Mouse (Mus musculus) CH12.LX (cell line): ENCODE measurements around the gene Ccdc57. TPM values are rescaled to one million over a fixed set of nuclear protein-coding genes. Genes with fewer than 3 reads are reported as not detected.

ENCODE experiments used
- DNase-seq: peaks from one replicate; pipeline ENCODE4 v3.0.0-alpha.2; 2013; ENCODE audit errors: extremely low read depth
- H3K27ac ChIP-seq: 2 replicates; pipeline ENCODE4 v1.5.1; 2012; ENCODE audit warnings: low read depth, mild to moderate bottlenecking, control low read depth, moderate library complexity; ENCODE audit not compliant: insufficient read depth
- H3K27me3 ChIP-seq: replicated peaks from 2 replicates; pipeline ENCODE3; 2012; ENCODE audit warnings: inconsistent platforms
- H3K36me3 ChIP-seq, 2 experiments: replicated peaks in 1 of 2; 2 replicates each; pipeline versions ENCODE3 to v1.6.1; 2012; ENCODE audit warnings: inconsistent platforms in 1 of 2, low read length in 1 of 2, mild to moderate bottlenecking in 1 of 2, mixed read lengths in 1 of 2, moderate library complexity in 1 of 2; ENCODE audit not compliant: control insufficient read depth in 1 of 2, insufficient read depth in 1 of 2
- H3K4me1 ChIP-seq, 2 experiments: 2 replicates each; pipeline ENCODE4 v1.6.1; 2012; ENCODE audit warnings: inconsistent platforms in 1 of 2, moderate library complexity in 1 of 2; ENCODE audit not compliant: insufficient read depth in 2 of 2, control insufficient read depth in 1 of 2
- H3K4me2 ChIP-seq: 2 replicates; pipeline ENCODE4 v1.6.1; 2012; ENCODE audit warnings: low read depth, mild to moderate bottlenecking, control low read depth; ENCODE audit not compliant: poor library complexity, insufficient read depth, severe bottlenecking
- H3K4me3 ChIP-seq, 3 experiments: fragments of 150-350 bp in 1 of 3; sonication (generic) in 1 of 3; replicated peaks in 1 of 3; 2 replicates each; pipeline versions ENCODE3 to v1.5.1; 2011 to 2012; ENCODE audit warnings: low read depth in 2 of 3, low read length in 2 of 3, mild to moderate bottlenecking in 2 of 3, moderate library complexity in 2 of 3, control low read depth in 1 of 3, improper control_type of control experiment in 1 of 3, inconsistent platforms in 1 of 3, mixed read lengths in 1 of 3; ENCODE audit not compliant: poor library complexity in 1 of 3
- H3K79me2 ChIP-seq: replicated peaks from 2 replicates; pipeline ENCODE4 v1.6.1; 2012; ENCODE audit warnings: mild to moderate bottlenecking, moderate library complexity; ENCODE audit not compliant: control insufficient read depth, poor library complexity, insufficient read depth, severe bottlenecking; ENCODE audit errors: extremely low read depth
- H3K9ac ChIP-seq: 2 replicates; pipeline ENCODE4 v1.6.1; 2012; ENCODE audit warnings: low read depth, mild to moderate bottlenecking, control low read depth, moderate library complexity; ENCODE audit not compliant: insufficient read depth
- H3K9me3 ChIP-seq: replicated peaks from 2 replicates; pipeline ENCODE3; 2012; ENCODE audit warnings: low read length, inconsistent platforms, mixed read lengths
- BHLHE40 ChIP-seq: IDR thresholded peaks from 2 replicates; pipeline ENCODE4 v1.6.1; 2011; ENCODE audit warnings: mild to moderate bottlenecking, low read depth, low read length, improper control_type of control experiment
- EP300 ChIP-seq: IDR thresholded peaks from 2 replicates; pipeline ENCODE4 v1.6.1; 2011; ENCODE audit warnings: low read length, improper control_type of control experiment
- GABPA ChIP-seq: IDR thresholded peaks from 2 replicates; pipeline ENCODE4 v1.6.1; 2012; ENCODE audit warnings: low read depth, low read length, improper control_type of control experiment, inconsistent platforms; ENCODE audit not compliant: insufficient replicate concordance
- HCFC1 ChIP-seq: IDR thresholded peaks from 2 replicates; pipeline ENCODE4 v1.6.1; 2012; ENCODE audit warnings: low read depth, mild to moderate bottlenecking, inconsistent platforms, low read length, improper control_type of control experiment
- JUN ChIP-seq: IDR thresholded peaks from 2 replicates; pipeline ENCODE4 v1.6.1; 2011; ENCODE audit warnings: low read depth, mild to moderate bottlenecking, low read length, improper control_type of control experiment, moderate library complexity; ENCODE audit not compliant: insufficient read depth
- KAT2A ChIP-seq: IDR thresholded peaks from 2 replicates; pipeline ENCODE4 v1.6.1; 2012; ENCODE audit warnings: low read length, improper control_type of control experiment, inconsistent platforms; ENCODE audit not compliant: insufficient replicate concordance
- MEF2A ChIP-seq: IDR thresholded peaks from 2 replicates; pipeline ENCODE4 v1.6.1; 2014; ENCODE audit warnings: low read depth, mild to moderate bottlenecking, inconsistent platforms, low read length, improper control_type of control experiment, borderline replicate concordance
- MYC ChIP-seq: IDR thresholded peaks from 2 replicates; pipeline ENCODE4 v1.6.1; 2011; ENCODE audit warnings: low read depth, mild to moderate bottlenecking, improper control_type of control experiment, low read length
- NELFE ChIP-seq: IDR thresholded peaks from 2 replicates; pipeline ENCODE4 v1.6.1; 2011; ENCODE audit warnings: low read depth, low read length, improper control_type of control experiment
- PAX5 ChIP-seq: IDR thresholded peaks from 2 replicates; pipeline ENCODE4 v1.6.1; 2012; ENCODE audit warnings: low read length, inconsistent platforms, mixed read lengths
- POLR2A ChIP-seq: IDR thresholded peaks from 2 replicates; pipeline ENCODE4 v1.6.1; 2011; ENCODE audit warnings: low read depth, mild to moderate bottlenecking, improper control_type of control experiment, low read length
- SIN3A ChIP-seq: IDR thresholded peaks from 2 replicates; pipeline ENCODE4 v1.6.1; 2012; ENCODE audit warnings: low read length, improper control_type of control experiment, inconsistent platforms
- SMC3 ChIP-seq: IDR thresholded peaks from 2 replicates; pipeline ENCODE4 v1.6.1; 2011; ENCODE audit warnings: low read depth, low read length, improper control_type of control experiment
- TCF12 ChIP-seq: IDR thresholded peaks from 2 replicates; pipeline ENCODE4 v1.6.1; 2014; ENCODE audit warnings: low read depth, mild to moderate bottlenecking, inconsistent platforms, low read length, improper control_type of control experiment
- UBTF ChIP-seq: IDR thresholded peaks from 2 replicates; pipeline ENCODE4 v1.6.1; 2012; ENCODE audit warnings: low read depth, mild to moderate bottlenecking, inconsistent platforms, low read length, improper control_type of control experiment, moderate library complexity
- USF1 ChIP-seq: IDR thresholded peaks from 2 replicates; pipeline ENCODE4 v1.6.1; 2014; ENCODE audit warnings: low read depth, mild to moderate bottlenecking, inconsistent platforms, low read length, improper control_type of control experiment
- ZKSCAN1 ChIP-seq: IDR thresholded peaks from 2 replicates; pipeline ENCODE4 v1.6.1; 2012; ENCODE audit warnings: low read depth, inconsistent platforms, low read length, improper control_type of control experiment, borderline replicate concordance
- ZMIZ1 ChIP-seq: IDR thresholded peaks from 2 replicates; pipeline ENCODE4 v1.6.1; 2012; ENCODE audit warnings: low read depth, mild to moderate bottlenecking, inconsistent platforms, low read length, improper control_type of control experiment
- ZNF384 ChIP-seq: IDR thresholded peaks from 2 replicates; pipeline ENCODE4 v1.6.1; 2012; ENCODE audit warnings: low read depth, low read length, improper control_type of control experiment, inconsistent platforms
- dilution Hi-C: fragments of 300-500 bp; cut with MboI; formaldehyde crosslinking; loops from 2 replicates; pipeline ENCODE4 v1.14.3; 2020; ENCODE audit warnings: low sequenced_read_pairs; ENCODE audit not compliant: extremely low pct_unique_long_range_greater_than_20kb, extremely low pct_ligation_motif_present
- in situ Hi-C: fragments of 300-500 bp; cut with MboI; formaldehyde crosslinking; loops from 3 replicates; pipeline ENCODE4 v1.14.3; 2019; ENCODE audit warnings: low sequenced_read_pairs, low pct_ligation_motif_present, low pct_unique_long_range_greater_than_20kb, mixed read lengths
- polyA plus RNA-seq: library from polyadenylated mRNA; unstranded; fragments of >175 nt; gene quantifications from 2 replicates; pipeline ENCODE4 v1.2.1, GENCODE M21; 2012; ENCODE audit warnings: low read depth; ENCODE audit not compliant: insufficient read length
- total RNA-seq, 2 experiments: library from RNA; depleted of rRNA; stranded (reverse); fragments of 300-350 nt in 1 of 2; fragments of >200 nt in 1 of 2; gene quantifications; 2 replicates each; pipeline ENCODE4 v1.2.3; 2012 to 2014

Ccdc57 gene
- total and polyA plus RNA-seq, 3 experiments = 2.3 to 6.0 (median 5.4) TPM

- in situ Hi-C loops = no loop called here
- H3K4me3 ChIP-seq = no peak overlapping the region
- H3K36me3 ChIP-seq = peaks cover 47 to 71% of the 10 kb centered on the region in 2 experiments
- no peak for TF ChIP-seq PAX5
- TF ChIP-seq NELFE = no peak
- no peak for TF ChIP-seq JUN
- no peak for TF ChIP-seq SMC3
- TF ChIP-seq USF1 = no peak
- TF ChIP-seq EP300 = no peak
- no peak for TF ChIP-seq KAT2A
- TF ChIP-seq MYC = no peak
- TF ChIP-seq UBTF = no peak
- TF ChIP-seq GABPA = no peak
- TF ChIP-seq TCF12 = no peak
- TF ChIP-seq ZKSCAN1 = no peak
- no peak for TF ChIP-seq ZMIZ1
- TF ChIP-seq ZNF384 = no peak
- TF ChIP-seq HCFC1 = no peak
- no peak for TF ChIP-seq POLR2A
- TF ChIP-seq SIN3A = no peak
- TF ChIP-seq, all 38 proteins: peak for 0
- no peak for DNase-seq
- no peak overlapping the region for H3K27ac ChIP-seq
- H3K4me1 ChIP-seq = peaks cover 9 to 15% of the 10 kb centered on the region in 2 experiments
- peaks cover 19% of the 10 kb centered on the region for H3K79me2 ChIP-seq
- no peak overlapping the region for H3K4me2 ChIP-seq
- dilution Hi-C loops = no loop called here
- H3K9ac ChIP-seq = no peak overlapping the region
- H3K9me3 ChIP-seq = no peaks in the 10 kb centered on the region
- H3K27me3 ChIP-seq = peaks cover under 1% of the 10 kb centered on the region
Observed at GRCm38 (mm10) chr11:120955701-120956100, 23.0 kb upstream of the Ccdc57 start.

- in situ Hi-C loops = loop anchor here (5.0 kb wide), 1 partner anchor 38 kb away; no protein-coding TSS in a partner anchor
- H3K27ac ChIP-seq = no peak overlapping the region
- H3K79me2 ChIP-seq = peaks cover 19% of the 10 kb centered on the region
- H3K4me1 ChIP-seq = peaks cover 13 to 23% of the 10 kb centered on the region in 2 experiments
- H3K4me2 ChIP-seq = no peak overlapping the region
- dilution Hi-C loops = no loop called here
- H3K9me3 ChIP-seq = no peaks in the 10 kb centered on the region
- peaks cover 47 to 64% of the 10 kb centered on the region in 2 experiments for H3K36me3 ChIP-seq
- peaks cover 8% of the 10 kb centered on the region for H3K27me3 ChIP-seq
- H3K4me3 ChIP-seq = no peak overlapping the region
- DNase-seq = no peak
- H3K9ac ChIP-seq = no peak overlapping the region
- TF ChIP-seq JUN (no peak), MEF2A (no peak), POLR2A (peak; percentile 11; the same call in 1 of the 2 replicates), GABPA (no peak), BHLHE40 (no peak)
- TF ChIP-seq, all 38 proteins: peak for 1
Observed at GRCm38 (mm10) chr11:120954936-120955335, 22.3 kb upstream of the Ccdc57 start.
